Mouse (Mus musculus): ENCODE measurements around the gene Ripor2.

- TF ChIP-seq CTCF (IDR thresholded peaks at IDR 0.05; ENCODE audit: control insufficient read depth, insufficient read depth, low read length) (no peak), POLR2A (IDR thresholded peaks at IDR 0.05; ENCODE audit: borderline replicate concordance, control insufficient read depth, low read depth, low read length) (no peak)
Observed at GRCm38 (mm10) chr13:24715601-24716000, 133.6 kb downstream of the Ripor2 start.

Measured in bone marrow, adult 2 months (tissue).